Mouse (Mus musculus): ENCODE measurements around the gene Stpg1. TPM values are rescaled to one million over a fixed set of nuclear protein-coding genes. Genes with fewer than 3 reads are reported as not detected.

Gene Stpg1
- polyA plus RNA-seq, 1 experiment from 2014 or later: 0.17 TPM

- peaks cover 8% of the 10 kb centered on the region for H3K4me1 ChIP-seq (ENCODE audit: control insufficient read depth, insufficient read depth, low read length)
- H3K27ac ChIP-seq (ENCODE audit: low read length): no peak overlapping the region
- no peak for ATAC-seq (ENCODE audit: insufficient read depth, low FRiP score)
- no peak overlapping the region for H3K9ac ChIP-seq (ENCODE audit: low read length)
- H3K36me3 ChIP-seq (ENCODE audit: control insufficient read depth, insufficient read depth, low read length): no peaks in the 10 kb centered on the region; the same call in 1 of the 2 replicates
- 86% methylated on average over 7 of the region's 7 CpGs for WGBS
- H3K27me3 ChIP-seq (ENCODE audit: control insufficient read depth, insufficient read depth, low read length): no peaks in the 10 kb centered on the region
- H3K4me2 ChIP-seq (ENCODE audit: low read depth, low read length): no peak overlapping the region
- no peaks in the 10 kb centered on the region for H3K9me3 ChIP-seq (replicated peaks; ENCODE audit: control insufficient read depth, low read length)
- H3K4me3 ChIP-seq (replicated peaks; ENCODE audit: low read length): no peak overlapping the region
These were observed 5.3 kb upstream of the Stpg1 start for GRCm38 (mm10) chr4:135489256-135489655.

DNA sequence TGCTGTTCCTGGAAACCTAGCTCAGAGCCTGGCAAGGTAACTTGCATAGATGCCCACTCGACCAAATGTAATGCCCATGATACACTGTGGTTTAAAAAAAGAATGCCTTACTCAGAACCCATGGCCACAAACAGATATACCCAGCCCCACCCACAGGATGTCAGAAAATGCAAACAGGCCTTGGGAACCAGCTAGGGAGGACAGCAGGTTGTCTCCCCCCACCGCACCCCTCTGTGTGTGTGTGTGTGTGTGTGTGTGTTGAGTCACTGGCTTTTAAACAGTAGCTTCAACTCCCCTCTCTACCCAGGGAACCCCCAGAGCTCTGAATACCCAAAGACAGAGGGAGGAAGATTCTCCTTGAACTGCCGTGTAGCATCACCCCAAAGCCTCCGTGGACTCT is 1.3 kb upstream of the Stpg1 start:
- 39% methylated on average over 4 of the region's 4 CpGs for WGBS
- Histone ChIP-seq H3K9ac (ENCODE audit: low read length) (peak overlapping the region; percentile 67; the same call in 1 of the 2 replicates), H3K9me3 (replicated peaks; ENCODE audit: control insufficient read depth, low read length) (no peaks in the 10 kb centered on the region), H3K27me3 (ENCODE audit: control insufficient read depth, insufficient read depth, low read length) (no peaks in the 10 kb centered on the region), H3K36me3 (ENCODE audit: control insufficient read depth, insufficient read depth, low read length) (no peaks in the 10 kb centered on the region; the same call in 1 of the 2 replicates), H3K4me3 (replicated peaks; ENCODE audit: low read length) (peak overlapping the region; percentile 68), H3K27ac (ENCODE audit: low read length) (no peak overlapping the region), H3K4me1 (ENCODE audit: control insufficient read depth, insufficient read depth, low read length) (0 out of 2 replicates have a peak, but pooled peaks cover 5% of the 10 kb centered on the region), H3K4me2 (ENCODE audit: low read depth, low read length) (peak overlapping the region; percentile 78)
- no peak for ATAC-seq (ENCODE audit: insufficient read depth, low FRiP score)

DNA sequence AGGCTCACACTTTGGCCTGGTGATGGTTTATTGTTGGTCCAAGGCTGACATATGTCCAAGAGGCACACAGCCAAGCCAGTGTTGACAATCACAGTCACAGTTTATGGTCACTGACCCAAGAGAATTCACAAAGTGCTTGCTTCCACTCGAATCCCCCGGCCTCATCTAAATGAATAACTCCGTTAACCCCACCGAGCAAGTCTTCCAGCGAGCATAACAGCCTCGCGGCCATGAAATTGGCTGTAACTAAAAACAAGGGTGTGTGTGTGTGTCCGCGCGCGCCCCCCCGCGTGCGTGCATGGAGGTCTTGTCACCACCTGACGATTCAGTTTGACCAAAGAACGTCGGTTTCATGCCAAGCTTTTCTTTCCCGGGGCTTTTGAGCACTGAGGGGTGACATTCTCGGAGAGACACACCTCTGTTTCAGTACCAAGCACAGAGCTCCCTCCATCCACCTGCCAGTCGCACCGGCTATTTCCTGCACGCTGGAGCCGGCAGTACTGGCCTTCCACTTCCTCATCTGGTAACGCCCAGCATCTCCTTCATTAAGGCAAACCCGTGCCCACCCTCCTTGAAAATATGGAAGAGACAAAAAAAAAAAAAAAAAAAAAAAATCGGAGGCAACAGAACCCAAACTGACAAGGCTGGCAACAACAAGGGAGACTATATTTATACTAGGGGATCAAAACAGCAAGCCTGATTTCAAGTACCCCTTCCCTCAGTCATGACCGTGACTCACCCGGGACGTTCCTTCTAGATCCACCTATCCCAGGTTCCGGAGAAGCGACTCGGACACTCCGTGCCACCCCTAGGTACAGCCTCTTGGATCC is 684 bp upstream of the Stpg1 start:
- Histone ChIP-seq H3K36me3 (ENCODE audit: control insufficient read depth, insufficient read depth, low read length) (no peaks in the 10 kb centered on the region; the same call in 1 of the 2 replicates), H3K4me1 (ENCODE audit: control insufficient read depth, insufficient read depth, low read length) (0 out of 2 replicates have a peak, but pooled peaks cover 5% of the 10 kb centered on the region), H3K27me3 (ENCODE audit: control insufficient read depth, insufficient read depth, low read length) (no peaks in the 10 kb centered on the region), H3K27ac (ENCODE audit: low read length) (peak overlapping the region; percentile 12), H3K4me2 (ENCODE audit: low read depth, low read length) (peak overlapping the region; percentile 78), H3K4me3 (replicated peaks; ENCODE audit: low read length) (peak overlapping the region; percentile 68), H3K9ac (ENCODE audit: low read length) (peak overlapping the region; percentile 67), H3K9me3 (replicated peaks; ENCODE audit: control insufficient read depth, low read length) (no peaks in the 10 kb centered on the region)
- no peak for ATAC-seq (ENCODE audit: insufficient read depth, low FRiP score)
- 2% methylated on average over 33 of the region's 33 CpGs for WGBS

DNA sequence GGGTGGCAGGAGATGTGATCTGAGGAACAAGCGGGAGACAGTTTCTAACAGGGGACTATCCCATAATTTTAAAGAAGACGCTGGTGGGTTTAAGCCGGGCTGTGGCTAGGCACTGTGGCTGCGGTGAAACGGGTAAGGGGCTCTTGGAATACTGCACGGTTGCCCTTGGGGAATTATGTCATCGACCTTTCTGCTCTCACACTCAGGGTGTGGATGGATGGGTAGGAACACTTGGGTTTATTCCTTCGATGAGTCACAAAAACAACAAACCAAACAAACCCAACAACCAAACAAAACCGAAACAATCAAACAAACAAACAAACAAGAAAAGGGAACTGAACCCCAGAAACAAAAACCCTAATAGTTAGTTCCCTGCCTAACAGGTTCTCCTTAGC is 804 bp downstream of the Stpg1 start:
- H3K9me3 ChIP-seq (replicated peaks; ENCODE audit: control insufficient read depth, low read length): no peaks in the 10 kb centered on the region
- WGBS: 13% methylated on average over 9 of the region's 9 CpGs
- no peak overlapping the region for H3K9ac ChIP-seq (ENCODE audit: low read length)
- no peaks in the 10 kb centered on the region for H3K36me3 ChIP-seq (ENCODE audit: control insufficient read depth, insufficient read depth, low read length)
- H3K4me2 ChIP-seq (ENCODE audit: low read depth, low read length): peak overlapping the region; percentile 78
- ATAC-seq (ENCODE audit: insufficient read depth, low FRiP score): no peak
- 0 out of 2 replicates have a peak, but pooled peaks cover 5% of the 10 kb centered on the region for H3K4me1 ChIP-seq (ENCODE audit: control insufficient read depth, insufficient read depth, low read length)
- H3K27me3 ChIP-seq (ENCODE audit: control insufficient read depth, insufficient read depth, low read length): no peaks in the 10 kb centered on the region
- no peak overlapping the region for H3K27ac ChIP-seq (ENCODE audit: low read length)
- peak overlapping the region; percentile 68 for H3K4me3 ChIP-seq (replicated peaks; ENCODE audit: low read length)

DNA sequence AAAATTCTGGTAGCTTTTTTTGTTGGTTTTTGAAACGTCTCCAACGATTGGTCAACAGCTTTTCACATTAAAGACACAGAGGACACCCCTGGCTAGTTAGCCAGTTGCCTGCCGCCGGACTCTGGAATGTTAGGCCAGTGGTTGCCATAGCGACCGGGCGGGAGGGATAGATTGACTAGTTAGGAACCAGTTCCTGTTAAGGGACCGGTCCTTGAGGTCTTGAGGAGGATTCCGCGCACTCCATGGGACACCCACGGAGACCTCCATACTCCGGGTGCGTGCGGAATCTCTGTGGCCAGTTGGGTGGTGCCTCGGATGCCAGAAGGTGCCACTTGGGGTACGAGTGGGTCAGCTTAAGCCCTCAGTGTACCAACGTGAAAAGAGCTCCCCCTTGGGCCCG is 1.2 kb downstream of the Stpg1 start:
- H3K36me3 ChIP-seq (ENCODE audit: control insufficient read depth, insufficient read depth, low read length): no peaks in the 10 kb centered on the region
- 0 out of 2 replicates have a peak, but pooled peaks cover 5% of the 10 kb centered on the region for H3K4me1 ChIP-seq (ENCODE audit: control insufficient read depth, insufficient read depth, low read length)
- H3K4me3 ChIP-seq (replicated peaks; ENCODE audit: low read length): no peak overlapping the region
- ATAC-seq (ENCODE audit: insufficient read depth, low FRiP score): no peak
- H3K9me3 ChIP-seq (replicated peaks; ENCODE audit: control insufficient read depth, low read length): no peaks in the 10 kb centered on the region
- H3K4me2 ChIP-seq (ENCODE audit: low read depth, low read length): peak overlapping the region; percentile 78; the same call in 1 of the 2 replicates
- H3K27me3 ChIP-seq (ENCODE audit: control insufficient read depth, insufficient read depth, low read length): no peaks in the 10 kb centered on the region
- 25% methylated on average over 18 of the region's 18 CpGs for WGBS
- no peak overlapping the region for H3K9ac ChIP-seq (ENCODE audit: low read length)
- no peak overlapping the region for H3K27ac ChIP-seq (ENCODE audit: low read length)

GRCm38 (mm10) chr4:135498136-135498535 is 3.5 kb downstream of the Stpg1 start:
- Histone ChIP-seq H3K9ac (ENCODE audit: low read length) (no peak overlapping the region), H3K4me3 (replicated peaks; ENCODE audit: low read length) (no peak overlapping the region), H3K4me1 (ENCODE audit: control insufficient read depth, insufficient read depth, low read length) (0 out of 2 replicates have a peak, but pooled peaks cover 5% of the 10 kb centered on the region), H3K4me2 (ENCODE audit: low read depth, low read length) (no peak overlapping the region), H3K27me3 (ENCODE audit: control insufficient read depth, insufficient read depth, low read length) (no peaks in the 10 kb centered on the region), H3K9me3 (replicated peaks; ENCODE audit: control insufficient read depth, low read length) (no peaks in the 10 kb centered on the region), H3K27ac (ENCODE audit: low read length) (no peak overlapping the region), H3K36me3 (ENCODE audit: control insufficient read depth, insufficient read depth, low read length) (no peaks in the 10 kb centered on the region)
- ATAC-seq (ENCODE audit: insufficient read depth, low FRiP score): no peak
- 88% methylated on average over 6 of the region's 6 CpGs for WGBS

GRCm38 (mm10) chr4:135499831-135500230 is 5.2 kb downstream of the Stpg1 start:
- no peaks in the 10 kb centered on the region for H3K9me3 ChIP-seq (replicated peaks; ENCODE audit: control insufficient read depth, low read length)
- no peak for ATAC-seq (ENCODE audit: insufficient read depth, low FRiP score)

GRCm38 (mm10) chr4:135501587-135501986 is 7.0 kb downstream of the Stpg1 start:
- H3K4me1 ChIP-seq (ENCODE audit: control insufficient read depth, insufficient read depth, low read length): no peaks in the 10 kb centered on the region
- no peak overlapping the region for H3K27ac ChIP-seq (ENCODE audit: low read length)
- 47% methylated on average over 4 of the region's 4 CpGs for WGBS
- H3K36me3 ChIP-seq (ENCODE audit: control insufficient read depth, insufficient read depth, low read length): no peaks in the 10 kb centered on the region
- no peak for ATAC-seq (ENCODE audit: insufficient read depth, low FRiP score)
- H3K4me2 ChIP-seq (ENCODE audit: low read depth, low read length): no peak overlapping the region
- H3K27me3 ChIP-seq (ENCODE audit: control insufficient read depth, insufficient read depth, low read length): no peaks in the 10 kb centered on the region
- no peaks in the 10 kb centered on the region for H3K9me3 ChIP-seq (replicated peaks; ENCODE audit: control insufficient read depth, low read length)
- no peak overlapping the region for H3K4me3 ChIP-seq (replicated peaks; ENCODE audit: low read length)
- no peak overlapping the region for H3K9ac ChIP-seq (ENCODE audit: low read length)

More at GRCm38 (mm10) chr4:135499831-135500230, 5.2 kb downstream of the Stpg1 start:
- no peak overlapping the region for H3K9ac ChIP-seq (ENCODE audit: low read length)
- H3K4me3 ChIP-seq (replicated peaks; ENCODE audit: low read length): no peak overlapping the region
- H3K27me3 ChIP-seq (ENCODE audit: control insufficient read depth, insufficient read depth, low read length): no peaks in the 10 kb centered on the region
- 84% methylated on average over 3 of the region's 3 CpGs for WGBS
- no peak overlapping the region for H3K27ac ChIP-seq (ENCODE audit: low read length)
- H3K4me1 ChIP-seq (ENCODE audit: control insufficient read depth, insufficient read depth, low read length): no peaks in the 10 kb centered on the region
- no peak overlapping the region for H3K4me2 ChIP-seq (ENCODE audit: low read depth, low read length)
- no peaks in the 10 kb centered on the region for H3K36me3 ChIP-seq (ENCODE audit: control insufficient read depth, insufficient read depth, low read length)

- Histone ChIP-seq H3K27me3 (ENCODE audit: control insufficient read depth, insufficient read depth, low read length) (no peaks in the 10 kb centered on the region), H3K36me3 (ENCODE audit: control insufficient read depth, insufficient read depth, low read length) (no peaks in the 10 kb centered on the region), H3K9ac (ENCODE audit: low read length) (no peak overlapping the region), H3K4me1 (ENCODE audit: control insufficient read depth, insufficient read depth, low read length) (0 out of 2 replicates have a peak, but pooled peaks cover 6% of the 10 kb centered on the region), H3K27ac (ENCODE audit: low read length) (no peak overlapping the region), H3K4me2 (ENCODE audit: low read depth, low read length) (no peak overlapping the region), H3K4me3 (replicated peaks; ENCODE audit: low read length) (no peak overlapping the region), H3K9me3 (replicated peaks; ENCODE audit: control insufficient read depth, low read length) (no peaks in the 10 kb centered on the region)
- no peak for ATAC-seq (ENCODE audit: insufficient read depth, low FRiP score)
- WGBS: 64% methylated on average over 11 of the region's 11 CpGs
These were observed 11.2 kb downstream of the Stpg1 start for GRCm38 (mm10) chr4:135505794-135506193.
